Mouse (Mus musculus) CH12.LX (cell line): ENCODE measurements around the gene Gm5089.

Source experiments
- CTCF ChIP-seq, 2 experiments: IDR thresholded peaks in 1 of 2; conservative IDR thresholded peaks in 1 of 2; 2 replicates each; pipeline ENCODE4 v1.5.1; 2011 to 2012; ENCODE audit warnings: low read depth in 2 of 2, low read length in 2 of 2, improper control_type of control experiment in 1 of 2, inconsistent platforms in 1 of 2, mild to moderate bottlenecking in 1 of 2, moderate library complexity in 1 of 2
- EP300 ChIP-seq: IDR thresholded peaks from 2 replicates; pipeline ENCODE4 v1.6.1; 2011; ENCODE audit warnings: low read length, improper control_type of control experiment
- POLR2AphosphoS2 ChIP-seq: IDR thresholded peaks from 2 replicates; pipeline ENCODE4 v1.6.1; 2011; ENCODE audit warnings: low read depth, low read length, improper control_type of control experiment

- TF ChIP-seq EP300 (no peak), POLR2AphosphoS2 (no peak), CTCF (conservative IDR thresholded peaks at IDR 0.05 in 1 of 2, IDR thresholded peaks at IDR 0.05 in 1 of 2; ENCODE audit: low read depth in 2 of 2, low read length in 2 of 2) (no peak)
These were observed 22.4 kb upstream of the Gm5089 start for GRCm38 (mm10) chr14:122473211-122473751.
